Mouse (Mus musculus): ENCODE measurements around the gene Bola2.

DNA sequence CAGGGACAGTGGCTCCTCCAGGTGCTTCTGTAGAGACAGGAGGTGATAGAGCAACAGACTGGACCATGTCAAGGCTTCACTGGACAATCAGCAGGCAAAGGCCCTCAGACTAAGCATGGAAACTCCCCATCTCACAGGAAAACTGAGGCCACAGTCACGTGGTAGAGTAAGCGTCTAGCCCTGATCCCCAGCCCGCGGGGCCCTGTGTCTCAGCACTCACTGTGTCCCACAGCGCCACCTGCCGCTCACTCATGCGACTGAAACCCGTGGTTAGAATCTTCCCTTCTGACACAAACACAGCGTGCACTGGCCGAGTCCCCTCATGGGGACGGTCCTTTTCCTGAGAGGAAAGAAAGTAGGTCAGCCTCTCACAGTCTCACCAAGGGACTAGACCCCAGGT lies 5.9 kb downstream of the Bola2 start:
- TF ChIP-seq CTCF (IDR thresholded peaks at IDR 0.05; ENCODE audit: control insufficient read depth, insufficient read depth, low read length) (peak; percentile 95), POLR2A (IDR thresholded peaks at IDR 0.05; ENCODE audit: borderline replicate concordance, control insufficient read depth, low read depth, low read length) (no peak)

Data from bone marrow, adult 2 months (tissue).